In the genomic region with DNA sequence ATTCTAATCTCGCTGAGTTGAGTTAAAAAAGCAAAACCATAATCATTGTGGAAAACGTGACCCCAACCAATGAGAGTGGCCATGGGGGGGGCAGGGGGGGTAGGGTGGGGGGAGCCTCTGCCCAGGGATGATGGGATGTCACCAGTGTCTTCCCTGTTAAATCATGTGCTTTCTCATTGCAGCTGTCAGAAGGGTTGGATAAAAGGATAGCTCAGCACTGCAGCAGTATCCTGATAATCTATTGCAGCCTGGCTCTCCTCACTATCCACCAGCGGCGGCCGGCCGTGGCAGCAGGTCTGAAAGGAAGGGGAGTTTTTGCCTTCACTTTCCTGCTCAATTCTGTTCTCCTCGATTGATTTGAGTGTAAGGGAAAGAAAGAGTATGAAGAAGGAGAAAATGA, we compare ENCODE assay signal across 16 mouse cellular contexts. TPM values are rescaled to one million over a fixed set of nuclear protein-coding genes. Genes with fewer than 3 reads are reported as not detected.
DNase-seq lines count a peak whose midpoint lies in the region; ATAC-seq and TF ChIP-seq lines count a peak whose summit lies in the region.
"Had no signal": no experiment of that assay in that cellular context is flagged by ENCODE, and none has a peak within 500 bp of the region (broad histone marks: within the 10 kb centered on the region; RNA-seq: fewer than 3 reads in every experiment).

No protein-coding gene starts in this region.

- peaks cover 3% of the 10 kb centered on the region; the same call in 1 of the 2 replicates for H3K36me3 ChIP-seq in forebrain, postnatal 0 days (ENCODE audit: insufficient read depth)
- no peaks in the 10 kb centered on the region for H3K36me3 ChIP-seq in midbrain, embryonic 11.5 days (ENCODE audit: control insufficient read depth, insufficient read depth, low read length)
- no peaks in the 10 kb centered on the region for H3K36me3 ChIP-seq in neural tube, embryonic 13.5 days
- H3K36me3 ChIP-seq: heart, embryonic 15.5 days; limb, embryonic 13.5 days had no signal

- 15% methylated on average over 7 of the region's 7 CpGs for WGBS in forebrain, postnatal 0 days
- 37% methylated on average over 7 of the region's 7 CpGs for WGBS in midbrain, embryonic 11.5 days
- 9% methylated on average over 7 of the region's 7 CpGs for WGBS in neural tube, embryonic 13.5 days

- H3K9ac ChIP-seq in forebrain, postnatal 0 days = no peak overlapping the region
- H3K9ac ChIP-seq in midbrain, embryonic 11.5 days (ENCODE audit: low read length) = peak overlapping the region; percentile 27; the same call in 1 of the 2 replicates
- 0 out of 2 replicates have a peak overlapping the region, but pooled peaks have one; percentile 0 for H3K9ac ChIP-seq in neural tube, embryonic 13.5 days
- H3K9ac ChIP-seq: heart, embryonic 15.5 days; limb, embryonic 13.5 days had no signal

- no peaks in the 10 kb centered on the region; the same call in 1 of the 2 replicates for H3K27me3 ChIP-seq in forebrain, postnatal 0 days (ENCODE audit: insufficient read depth, low read length)
- H3K27me3 ChIP-seq in midbrain, embryonic 11.5 days (ENCODE audit: control insufficient read depth, insufficient read depth, low read length) = no peaks in the 10 kb centered on the region
- H3K27me3 ChIP-seq in neural tube, embryonic 13.5 days = peaks cover 10% of the 10 kb centered on the region; the same call in 1 of the 2 replicates
- H3K27me3 ChIP-seq: heart, embryonic 15.5 days; limb, embryonic 13.5 days had no signal

- H3K27ac ChIP-seq in forebrain, postnatal 0 days (ENCODE audit: low read depth, low read length) = peak overlapping the region; percentile 45; the same call in 1 of the 2 replicates
- H3K27ac ChIP-seq in midbrain, embryonic 11.5 days (ENCODE audit: low read depth, low read length) = no peak overlapping the region
- peak overlapping the region; percentile 61 for H3K27ac ChIP-seq in neural tube, embryonic 13.5 days (replicated peaks)
- H3K27ac ChIP-seq: gastrocnemius, adult 2 months; heart, embryonic 15.5 days; limb, embryonic 13.5 days had no signal

- TF ChIP-seq CTCF in forebrain, postnatal 0 days (IDR thresholded peaks at IDR 0.05; ENCODE audit: low read depth) = no peak

- ATAC-seq in frontal cortex, adult (ENCODE audit: low TSS enrichment) = 0 out of 2 replicates have a peak, but pooled peaks have one; percentile 11
- peak; percentile 79 for ATAC-seq in forebrain, postnatal 0 days
- ATAC-seq in midbrain, embryonic 11.5 days (ENCODE audit: low FRiP score) = no peak
- peak; percentile 76 for ATAC-seq in neural tube, embryonic 13.5 days (ENCODE audit: low read depth)
- ATAC-seq: inflammation-experienced regulatory T-cells, adult 6 months had no signal

- DNase-seq in frontal cortex, postnatal 14 days (ENCODE audit: low spot score in 2 of 2) = no peak
- DNase-seq in forebrain, postnatal 0 days = no peak
- no peak for DNase-seq in midbrain, embryonic 11.5 days (ENCODE audit: low spot score, missing footprints)
- DNase-seq in right cerebral cortex, postnatal 4 days = no peak
- DNase-seq in left cerebral cortex, postnatal 4 days = no peak
- DNase-seq in embryo, embryonic 11 days = no peak
- DNase-seq: cerebellum, adult 11 months; gastrocnemius, adult 2 months; kidney, postnatal 10 days; lung, adult 18-20 months had no signal

- no peaks in the 10 kb centered on the region for H3K9me3 ChIP-seq in forebrain, postnatal 0 days (ENCODE audit: low read length)
- H3K9me3 ChIP-seq in midbrain, embryonic 11.5 days (ENCODE audit: control insufficient read depth, low read length) = no peaks in the 10 kb centered on the region
- H3K9me3 ChIP-seq in neural tube, embryonic 13.5 days = no peaks in the 10 kb centered on the region
- H3K9me3 ChIP-seq: heart, embryonic 15.5 days; limb, embryonic 13.5 days had no signal

- no peak overlapping the region for H3K4me3 ChIP-seq in forebrain, postnatal 0 days (ENCODE audit: low read depth, low read length)
- no peak overlapping the region for H3K4me3 ChIP-seq in midbrain, embryonic 11.5 days (ENCODE audit: low read depth, low read length)
- no peak overlapping the region for H3K4me3 ChIP-seq in neural tube, embryonic 13.5 days
- H3K4me3 ChIP-seq: gastrocnemius, adult 2 months; heart, embryonic 15.5 days; limb, embryonic 13.5 days had no signal

- peaks cover 12% of the 10 kb centered on the region; the same call in 1 of the 2 replicates for H3K4me1 ChIP-seq in forebrain, postnatal 0 days (ENCODE audit: insufficient read depth)
- H3K4me1 ChIP-seq in midbrain, embryonic 11.5 days (ENCODE audit: control insufficient read depth, insufficient read depth, low read length) = peaks cover 10% of the 10 kb centered on the region
- peaks cover 24% of the 10 kb centered on the region for H3K4me1 ChIP-seq in neural tube, embryonic 13.5 days (replicated peaks)
- H3K4me1 ChIP-seq: heart, embryonic 15.5 days had no signal

- intact Hi-C loops in left cerebral cortex, postnatal 4 days (cut with DNase I) = no loop called here

- H3K4me2 ChIP-seq in forebrain, postnatal 0 days (ENCODE audit: low read depth) = peak overlapping the region; percentile 0; the same call in 1 of the 2 replicates
- peak overlapping the region; percentile 15; the same call in 1 of the 2 replicates for H3K4me2 ChIP-seq in midbrain, embryonic 11.5 days
- peak overlapping the region; percentile 19 for H3K4me2 ChIP-seq in neural tube, embryonic 13.5 days
- H3K4me2 ChIP-seq: heart, embryonic 15.5 days; limb, embryonic 13.5 days had no signal

RNA-seq across cellular contexts. Expression of a gene that starts 29.1 kb away (rescaled TPM):
- 6.8 and 11.4 TPM in 2 replicates for total RNA-seq in forebrain, postnatal 0 days (2014; rRNA removed)
- polyA plus RNA-seq in forebrain, postnatal 0 days (2015; fragmentation: Nextera tagmentation; extraction: Ambion mirVana) = 7.3 and 14.3 TPM in 2 replicates
- polyA plus RNA-seq in midbrain, embryonic 11.5 days (2014; fragmentation: Nextera tagmentation; extraction: Ambion mirVana) = 27.8 and 31.3 TPM in 2 replicates
- 11.2 and 16.4 TPM in 2 replicates for polyA plus RNA-seq in neural tube, embryonic 13.5 days (2015; fragmentation: Nextera tagmentation; extraction: Ambion mirVana)
- total RNA-seq in left cerebral cortex, postnatal 4 days (2021) = 10 to 100 TPM in 1 of 2 experiments, 1 to 10 TPM in 1; 8.7 to 13.1 TPM
- total RNA-seq: megakaryocyte progenitor cell, adult 5-6 weeks had no signal
- polyA plus RNA-seq: inflammation-experienced regulatory T-cells, adult 6 months had no signal
